Mouse (Mus musculus): ENCODE results near the gene C1qtnf3.

The C1qtnf3 gene

DNA sequence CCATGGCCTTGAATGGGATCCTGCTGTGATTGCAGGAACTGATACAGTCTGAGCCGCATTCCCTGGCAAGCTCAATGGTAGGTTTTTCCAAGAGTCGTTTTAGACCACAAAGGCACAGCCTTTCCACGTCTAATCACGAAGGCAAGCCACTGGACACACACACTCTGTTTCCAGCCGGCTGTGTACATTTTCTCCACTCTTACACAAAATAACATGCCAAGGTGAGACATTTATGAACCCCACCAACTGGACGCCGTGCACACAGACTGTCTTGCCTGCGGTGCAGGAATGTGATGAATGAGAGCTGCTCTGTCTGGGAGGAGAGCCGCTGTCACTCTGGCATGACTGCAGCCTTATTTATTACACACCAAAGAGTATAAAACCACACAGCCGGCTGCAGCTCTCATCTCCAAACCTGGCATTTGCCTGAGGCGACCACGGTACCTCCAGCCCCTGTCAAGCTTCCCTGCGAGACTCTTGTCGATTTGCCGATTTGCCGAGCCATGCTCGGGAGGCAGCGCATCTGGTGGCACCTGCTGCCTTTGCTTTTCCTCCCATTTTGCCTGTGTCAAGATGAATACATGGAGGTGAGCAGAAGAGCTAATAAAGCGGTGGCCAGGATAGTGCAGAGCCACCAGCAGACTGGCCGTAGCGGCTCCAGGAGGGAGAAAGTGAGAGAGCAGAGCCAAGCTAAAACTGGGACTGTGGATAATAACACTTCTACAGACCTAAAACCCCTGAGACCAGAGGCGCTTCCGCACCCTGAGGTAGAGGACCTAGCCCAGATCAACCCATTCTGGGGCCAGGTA lies at the start of gene C1qtnf3:
Gene C1qtnf3 (plus strand): TSS at position 382 of the 809 bp plus-strand sequence.
- DNase-seq (ENCODE audit: low spot score) = no peak

- DNase-seq (ENCODE audit: low spot score) = no peak
Measured at GRCm38 (mm10) chr15:10902360-10902759, 49.8 kb upstream of the C1qtnf3 start.

DNA sequence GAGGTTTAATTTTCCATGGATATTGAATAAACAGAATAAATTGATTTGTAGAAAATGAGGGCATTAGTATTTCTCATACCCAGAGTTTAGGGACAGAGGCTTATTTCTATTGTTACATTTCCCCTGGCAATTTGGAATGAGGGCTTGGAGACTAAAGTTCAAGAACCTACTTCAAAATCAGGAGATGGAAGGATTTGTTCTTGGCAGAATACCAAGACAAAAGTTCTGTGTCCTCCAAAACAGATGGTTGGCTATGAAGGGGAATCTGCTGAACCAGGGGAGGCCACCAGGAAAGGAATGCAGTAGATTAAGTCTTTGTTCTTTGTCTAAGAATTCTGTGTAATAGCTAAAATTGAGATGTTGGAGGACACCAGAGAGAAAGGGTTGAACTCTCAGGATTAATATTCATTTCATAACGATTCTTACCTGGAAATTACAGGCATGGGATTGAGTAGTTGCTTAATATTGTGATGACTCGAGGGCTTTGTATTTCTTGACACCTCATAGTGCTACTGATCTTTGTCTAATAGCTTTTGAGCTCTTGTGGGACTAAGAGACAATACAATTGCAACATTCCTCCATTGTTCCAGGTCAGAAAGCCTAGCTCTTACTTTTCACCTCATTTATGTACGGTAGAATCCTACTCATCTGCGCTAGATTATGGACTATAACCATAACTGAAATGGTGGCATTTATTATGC lies 35.4 kb upstream of the C1qtnf3 start:
- DNase-seq (ENCODE audit: low spot score) = no peak

- DNase-seq (ENCODE audit: low spot score) = no peak
Measured at GRCm38 (mm10) chr15:10917312-10917660, 34.8 kb upstream of the C1qtnf3 start.

- DNase-seq (ENCODE audit: low spot score) = no peak
Measured at GRCm38 (mm10) chr15:10920212-10920611, 31.9 kb upstream of the C1qtnf3 start.

DNA sequence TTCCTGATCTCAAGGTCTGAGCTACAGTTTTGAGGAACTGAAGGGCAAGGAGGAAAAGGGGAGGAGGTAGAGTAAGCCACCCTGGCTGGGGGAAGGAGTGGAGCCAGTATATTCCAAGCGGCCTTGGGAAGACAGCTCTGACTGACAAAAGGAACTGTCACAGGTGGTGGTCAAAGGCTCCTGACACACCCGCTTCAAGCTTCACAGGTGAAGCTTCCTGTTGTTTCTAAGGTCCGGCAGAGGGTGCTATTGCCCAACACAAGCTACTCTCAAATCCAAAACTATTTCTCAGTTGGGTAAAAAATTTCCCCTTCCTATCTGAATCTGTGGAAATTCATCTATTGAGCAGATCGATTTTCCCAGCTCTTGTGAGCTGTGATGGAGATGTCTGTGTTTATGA lies 31.1 kb upstream of the C1qtnf3 start:
- no peak for DNase-seq (ENCODE audit: low spot score)

DNA sequence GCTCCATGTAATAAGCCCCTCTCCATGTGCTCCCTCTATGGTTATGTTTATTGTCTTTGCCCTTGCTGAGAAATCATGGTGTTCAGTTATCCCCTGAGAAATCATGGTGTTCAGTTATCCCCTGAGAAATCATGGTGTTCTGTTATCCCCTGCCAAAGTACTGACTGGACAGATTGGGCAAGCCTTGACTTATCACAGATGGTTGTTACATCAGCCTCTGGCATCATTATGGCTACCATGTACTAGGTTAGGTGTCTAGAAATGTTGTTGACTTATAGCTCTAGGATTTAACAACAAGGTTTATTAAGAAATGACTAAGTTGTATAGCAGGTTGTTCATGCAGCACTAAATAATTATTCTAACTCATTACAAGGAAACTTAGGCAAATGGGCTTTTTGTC lies 30.1 kb upstream of the C1qtnf3 start:
- DNase-seq (ENCODE audit: low spot score) = no peak

DNA sequence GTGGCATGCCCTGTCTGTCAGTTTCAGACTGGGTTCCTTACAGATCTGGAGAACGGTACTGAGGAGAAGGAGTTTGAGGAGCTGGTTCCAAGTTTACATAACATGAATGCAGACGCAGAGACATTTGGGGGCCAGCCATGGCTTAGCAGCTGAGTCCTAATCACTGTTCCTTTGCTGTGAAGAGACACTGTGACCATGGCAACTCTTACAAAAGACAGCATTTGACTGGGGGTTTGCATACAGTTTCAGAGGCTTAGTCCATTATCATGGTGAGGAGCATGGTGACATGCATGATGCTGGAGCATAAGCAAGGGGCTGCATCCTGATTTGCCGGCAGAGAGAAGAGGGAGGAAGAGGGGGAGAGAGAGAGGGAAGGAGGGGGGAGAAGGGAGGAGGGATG lies 29.6 kb upstream of the C1qtnf3 start:
- DNase-seq (ENCODE audit: low spot score) = no peak

DNA sequence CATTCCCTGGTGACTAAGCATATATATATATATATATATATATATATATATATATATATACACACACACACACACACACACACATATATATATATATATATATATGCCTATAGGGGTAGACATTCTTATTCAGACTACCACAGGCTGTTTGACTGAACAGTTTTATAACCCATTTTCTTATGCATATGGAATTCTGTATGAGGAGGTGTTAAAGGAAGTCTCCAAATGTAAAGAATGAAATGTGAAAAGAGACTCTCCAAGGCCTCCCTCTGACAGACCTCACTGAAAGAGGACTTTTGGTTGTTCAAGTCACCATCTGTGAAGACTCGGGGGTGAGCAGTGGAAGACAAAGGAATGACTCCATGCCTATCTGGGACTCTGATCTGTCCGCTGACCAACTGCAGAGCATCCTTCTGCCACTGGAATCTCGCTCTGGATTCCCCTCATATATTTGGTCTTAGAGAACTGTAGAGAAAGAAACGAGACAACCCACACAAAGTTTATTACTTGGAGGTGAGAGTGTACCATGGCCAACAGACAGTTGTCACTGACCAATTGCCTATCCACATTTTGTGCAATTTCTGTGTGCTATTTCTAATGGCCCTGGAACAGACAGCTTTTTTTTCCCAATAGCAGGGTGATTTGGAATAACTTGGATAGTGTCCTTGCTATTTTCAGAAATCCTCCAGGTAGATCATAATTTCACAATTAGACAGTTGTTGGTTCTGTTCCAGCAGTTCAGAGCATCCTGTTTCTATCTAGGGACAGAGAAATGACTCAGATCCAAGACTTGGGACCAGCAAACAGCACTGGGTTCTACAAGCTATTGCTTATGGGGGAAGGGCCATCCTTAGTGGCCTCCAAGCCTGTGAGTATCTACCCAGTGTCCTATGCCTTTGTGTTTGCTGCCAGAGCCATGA lies 28.8 kb upstream of the C1qtnf3 start:
- DNase-seq (ENCODE audit: low spot score) = no peak

DNA sequence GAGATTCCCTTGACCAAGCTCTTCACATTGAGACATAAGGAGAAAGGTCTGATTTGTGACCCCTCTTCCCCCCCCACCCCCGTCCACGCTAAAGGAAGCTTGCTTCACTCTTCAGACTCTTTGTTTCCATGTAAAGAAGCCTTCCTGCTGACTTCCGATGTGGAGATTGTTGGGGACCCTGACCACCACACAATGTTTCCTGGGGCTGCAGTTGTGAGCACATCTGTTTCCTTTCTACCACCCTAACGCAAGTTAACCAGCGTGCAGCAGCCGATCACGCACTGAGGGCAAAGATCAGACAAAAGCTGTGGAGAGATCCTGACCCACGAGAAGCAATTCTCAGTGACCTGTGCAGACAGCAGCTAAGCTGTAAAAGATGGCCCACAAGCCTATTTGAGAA lies 24.8 kb upstream of the C1qtnf3 start:
- DNase-seq (ENCODE audit: low spot score) = no peak

DNA sequence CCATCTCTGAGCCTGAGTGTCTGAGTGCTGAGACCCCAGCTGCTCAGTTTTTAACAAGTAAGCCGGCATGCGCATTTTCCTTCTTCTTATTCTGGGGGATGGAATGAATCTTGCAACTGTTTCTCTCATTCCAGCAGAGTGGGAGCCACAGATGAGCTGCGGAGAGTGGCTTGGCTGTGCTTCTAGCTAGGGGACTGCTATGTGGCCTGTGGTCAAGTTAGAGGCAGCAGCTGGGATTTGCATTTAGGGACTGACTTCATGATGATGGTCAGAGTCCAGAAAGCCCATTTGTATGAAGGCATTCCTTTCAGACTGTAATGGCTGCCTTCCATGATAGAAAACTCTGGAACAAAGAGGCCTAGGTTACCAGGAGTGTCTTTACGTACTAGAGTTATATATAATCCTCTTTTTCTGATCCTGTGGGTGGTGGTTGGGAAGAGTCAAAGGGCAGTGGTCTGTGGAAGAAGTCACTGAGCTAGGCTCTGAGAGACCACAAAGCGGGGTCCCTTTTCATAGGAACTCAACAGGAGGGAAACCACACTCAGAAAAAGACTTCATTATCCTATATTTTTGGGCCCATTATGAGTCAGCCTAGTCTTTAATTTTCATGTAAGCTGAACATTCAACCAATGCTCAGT lies 23.4 kb upstream of the C1qtnf3 start:
- no peak for DNase-seq (ENCODE audit: low spot score)

DNA sequence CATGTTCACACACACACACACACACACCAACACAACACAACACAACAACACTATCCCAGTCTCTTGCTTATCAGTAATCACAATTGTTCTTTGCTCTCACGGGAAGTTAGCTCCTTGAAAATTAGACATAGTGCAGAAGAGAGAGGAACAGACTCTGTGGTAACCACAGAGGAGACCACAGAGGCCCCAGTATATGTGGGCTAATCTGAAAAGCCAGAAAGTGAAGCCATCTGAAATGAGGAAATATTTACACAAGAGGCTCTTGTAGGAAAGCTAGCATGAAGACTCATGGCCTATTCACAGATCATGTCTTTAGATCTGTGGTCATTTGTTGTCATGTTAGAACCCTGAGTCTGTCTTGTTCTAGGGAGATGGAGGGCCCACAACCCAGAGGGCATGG lies 18.2 kb upstream of the C1qtnf3 start:
- DNase-seq (ENCODE audit: low spot score) = no peak

GRCm38 (mm10) chr15:10940148-10941108 lies 11.7 kb upstream of the C1qtnf3 start:
- peak; percentile 23 for DNase-seq (ENCODE audit: low spot score)

GRCm38 (mm10) chr15:10941901-10942300 lies 10.2 kb upstream of the C1qtnf3 start:
- DNase-seq (ENCODE audit: low spot score) = no peak

- no peak for DNase-seq (ENCODE audit: low spot score)
Measured at GRCm38 (mm10) chr15:10947852-10948251, 4.3 kb upstream of the C1qtnf3 start.

DNA sequence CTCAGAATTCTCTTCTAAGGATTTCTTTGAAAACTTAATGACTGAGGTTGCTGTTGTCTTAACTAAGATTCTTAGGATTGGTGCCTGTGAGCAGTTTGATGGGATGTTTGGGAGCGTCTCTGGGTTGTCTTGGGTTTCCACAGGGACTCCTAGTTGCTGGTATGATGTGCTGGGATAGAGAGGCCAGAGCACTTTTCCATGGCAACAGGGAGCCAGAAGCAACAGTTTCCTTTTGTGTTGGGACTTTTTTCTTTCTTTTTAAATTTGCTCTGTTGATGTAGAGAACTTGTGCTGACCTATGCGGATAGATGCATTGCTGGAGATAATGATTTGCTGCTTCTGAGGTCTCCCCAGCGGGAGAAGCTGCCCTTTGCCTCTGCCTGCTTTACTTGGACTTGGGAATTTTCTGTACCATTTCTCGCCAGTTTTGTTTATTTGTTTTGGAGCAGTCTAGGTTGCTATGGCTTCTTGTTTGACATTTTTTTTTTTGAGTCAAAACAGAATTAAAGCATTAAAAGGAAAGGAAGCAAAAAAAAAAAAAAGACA lies 701 bp downstream of the C1qtnf3 start:
- DNase-seq (ENCODE audit: low spot score) = no peak

- no peak for DNase-seq (ENCODE audit: low spot score)
Measured at GRCm38 (mm10) chr15:10953465-10953864, 1.3 kb downstream of the C1qtnf3 start.

GRCm38 (mm10) chr15:10954381-10955016 lies 2.4 kb downstream of the C1qtnf3 start:
- no peak for DNase-seq (ENCODE audit: low spot score)

GRCm38 (mm10) chr15:10955156-10955555 lies 3.0 kb downstream of the C1qtnf3 start:
- no peak for DNase-seq (ENCODE audit: low spot score)

DNA sequence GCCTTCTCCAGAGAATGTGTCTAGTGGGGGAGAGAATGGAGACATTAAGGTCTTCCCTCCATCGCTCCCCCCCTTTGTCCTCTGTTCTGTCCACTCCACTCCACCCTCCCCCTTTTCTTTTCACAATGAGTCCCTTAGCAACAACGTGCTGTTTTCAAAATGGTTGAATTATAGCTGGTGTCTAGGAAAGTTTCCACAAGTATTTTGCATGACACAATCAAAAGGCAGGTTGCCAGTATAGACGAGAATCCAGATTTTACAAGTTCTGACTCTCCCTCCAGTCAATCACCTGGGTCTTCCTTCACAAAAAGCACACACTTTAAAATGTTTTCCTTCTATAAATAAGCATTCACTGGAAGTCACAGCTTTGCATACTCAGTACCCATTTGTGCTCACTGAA lies 4.6 kb downstream of the C1qtnf3 start:
- no peak for DNase-seq (ENCODE audit: low spot score)

Data from lung, postnatal 25 days (tissue).